Mouse (Mus musculus) adrenal gland, postnatal 4 days (tissue): ENCODE measurements around the gene Ltbp1. TPM values are rescaled to one million over a fixed set of nuclear protein-coding genes. Genes with fewer than 3 reads are reported as not detected.

Experiments used
- DNase-seq, 2 experiments: peaks; one replicate each; pipeline ENCODE4 v3.0.0; 2021 to 2022; ENCODE audit warnings: low spot score in 2 of 2, mixed read lengths in 2 of 2
- total RNA-seq, 2 experiments: library from RNA; stranded (reverse); gene quantifications; 2 replicates each; pipeline ENCODE4 v1.2.3; 2021

Ltbp1 gene
- total RNA-seq, 2 experiments from 2014 or later = 26.8 to 39.2 TPM

DNA sequence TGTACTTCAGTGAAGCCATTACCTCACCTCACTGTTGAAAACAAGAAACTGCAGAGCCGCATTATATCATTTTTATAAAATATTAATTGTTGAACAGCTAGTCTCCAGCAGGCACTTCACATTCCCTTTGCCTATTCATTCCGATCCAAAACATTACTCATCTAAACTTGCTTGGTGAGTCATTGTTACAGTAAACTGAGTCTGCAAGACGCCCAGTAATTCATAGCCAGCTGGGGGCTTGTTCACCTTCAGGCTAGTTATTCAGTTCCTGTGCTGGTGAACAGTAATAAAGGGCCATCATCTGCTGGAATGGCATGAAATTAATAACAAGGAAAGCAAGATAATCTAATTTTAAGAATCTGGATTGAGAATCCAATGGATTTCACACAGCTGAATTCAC lies 339.7 kb downstream of the Ltbp1 start:
- DNase-seq = no peak

DNA sequence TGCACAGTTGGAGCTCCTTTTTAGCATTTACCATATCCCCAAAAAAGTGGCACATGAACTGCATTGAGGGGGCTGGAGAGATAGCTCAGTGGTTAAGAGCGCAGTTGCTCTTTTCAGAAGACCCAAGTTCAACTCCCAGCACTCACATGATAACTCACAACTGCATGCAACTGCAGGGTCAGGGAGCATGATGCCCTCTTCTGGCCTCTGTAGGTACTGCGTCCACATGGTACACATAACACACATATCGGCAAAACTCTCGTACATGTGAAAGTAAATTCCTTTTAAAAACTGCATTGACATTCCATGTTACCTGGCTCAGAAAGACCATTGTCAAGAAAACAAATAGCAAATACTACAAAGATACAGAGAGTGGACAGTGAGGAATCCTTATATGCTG lies 342.0 kb downstream of the Ltbp1 start:
- DNase-seq = no peak

DNA sequence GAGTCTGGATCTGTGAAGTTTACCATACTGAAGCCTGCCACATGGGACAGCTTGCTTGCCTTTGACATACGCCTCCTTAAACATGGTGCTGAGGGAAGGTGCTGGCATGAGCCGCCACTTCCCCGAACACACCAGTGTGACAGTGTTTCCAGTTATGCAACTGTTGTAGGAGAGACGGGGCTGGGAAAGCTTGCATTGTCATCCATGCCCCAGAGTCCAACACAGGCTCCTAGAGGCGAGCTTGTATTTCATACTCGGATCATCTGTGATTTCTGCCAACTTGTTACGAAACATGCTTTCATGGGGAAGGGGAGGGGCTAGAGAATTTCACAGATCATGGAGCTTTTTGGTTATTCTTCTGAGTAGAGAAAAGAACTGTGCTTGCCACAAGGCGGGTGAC lies 343.7 kb downstream of the Ltbp1 start:
- DNase-seq = no peak

DNA sequence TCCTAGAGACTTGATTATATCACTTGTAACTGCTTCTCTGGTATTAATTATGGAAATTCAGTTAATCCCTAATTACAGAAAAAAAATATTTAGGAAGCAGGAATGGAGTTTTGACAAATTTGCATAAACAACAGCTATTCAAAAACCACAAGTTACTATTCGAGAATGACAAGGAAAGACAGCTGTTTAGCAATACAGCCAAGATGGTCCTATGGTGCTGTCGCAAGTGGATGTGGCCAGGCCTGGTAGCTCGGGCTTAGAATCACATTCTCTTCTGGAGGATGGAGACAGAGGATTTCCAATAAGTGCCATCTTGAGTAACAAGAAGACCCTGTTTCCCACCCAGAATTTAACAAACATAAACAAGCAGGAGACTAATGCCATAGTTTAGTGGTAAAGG lies 344.2 kb downstream of the Ltbp1 start:
- DNase-seq = no peak

DNA sequence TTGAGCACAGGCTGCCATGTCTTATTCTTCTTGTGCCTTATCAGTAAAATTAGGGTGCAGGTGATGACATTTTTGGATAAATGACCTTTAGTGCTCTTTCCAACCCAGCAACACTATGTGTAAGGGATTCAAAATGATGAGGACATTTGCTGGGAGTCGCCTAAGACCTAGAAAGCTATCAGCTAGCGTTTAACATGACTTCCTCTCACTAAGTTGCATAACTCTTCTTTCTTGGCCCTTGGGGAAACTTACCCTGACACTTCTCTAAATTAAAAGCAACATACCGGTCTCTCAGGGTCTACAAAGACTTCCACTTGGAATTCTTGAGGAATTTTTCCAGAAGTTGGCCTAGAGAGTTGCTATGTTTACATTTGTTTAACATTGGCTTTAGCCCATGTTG lies 348.0 kb downstream of the Ltbp1 start:
- no peak for DNase-seq

DNA sequence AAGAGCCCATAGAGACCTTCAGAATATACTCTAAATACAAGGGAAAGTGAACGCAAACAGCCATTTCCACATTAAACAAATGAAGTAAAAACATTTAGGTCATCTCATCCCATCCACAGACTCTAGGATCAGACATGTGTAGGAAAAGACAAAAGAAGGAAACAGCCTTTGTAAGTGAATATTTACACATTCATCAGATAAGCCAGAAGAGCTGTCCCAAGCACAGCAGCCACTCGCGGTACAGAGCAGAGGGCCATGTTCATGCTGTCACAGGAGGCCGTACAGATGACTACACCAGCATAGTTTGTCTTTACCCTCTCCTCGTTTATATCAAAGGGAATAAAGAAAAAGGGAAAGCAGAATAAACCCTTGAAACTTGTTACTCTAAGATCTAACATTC lies 350.1 kb downstream of the Ltbp1 start:
- no peak for DNase-seq

DNA sequence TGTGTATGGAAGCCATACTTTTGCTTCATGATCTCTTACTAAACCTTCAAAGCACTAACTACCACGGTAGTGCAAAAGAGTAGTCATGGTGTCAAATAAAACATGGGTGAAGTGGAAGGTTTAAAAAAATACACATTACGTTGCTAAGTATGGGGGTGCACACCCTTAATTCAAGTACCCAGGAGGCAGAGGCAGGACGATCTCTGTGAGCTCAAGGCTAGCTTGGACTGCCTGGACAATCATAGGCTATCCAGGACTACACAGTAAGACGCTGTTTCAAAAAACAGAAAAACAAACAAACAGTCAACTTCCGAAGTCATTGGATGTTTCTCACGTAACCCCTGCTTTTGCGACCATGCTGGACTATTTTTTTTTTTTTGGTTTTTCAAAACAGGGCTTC lies 354.7 kb downstream of the Ltbp1 start:
- DNase-seq = no peak

DNA sequence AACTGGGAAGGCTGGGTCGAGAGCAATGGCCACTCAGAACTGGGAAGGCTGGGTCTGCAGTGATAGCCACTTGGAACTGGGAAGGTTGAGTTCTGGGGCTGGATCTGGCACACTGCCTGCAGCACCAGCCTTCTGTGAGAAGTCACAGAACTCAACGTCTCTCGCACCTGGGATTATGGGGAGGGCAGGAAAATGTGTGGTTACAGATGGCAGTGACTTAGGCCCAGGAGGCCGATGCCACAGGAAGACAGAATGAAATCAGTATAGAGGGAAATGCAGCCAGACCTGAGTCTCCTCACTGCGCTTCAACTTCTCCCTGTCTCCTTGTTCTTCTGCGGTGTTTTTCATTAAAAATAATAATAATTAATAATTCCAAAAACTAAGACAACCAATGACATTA lies 361.0 kb downstream of the Ltbp1 start:
- DNase-seq = no peak

DNA sequence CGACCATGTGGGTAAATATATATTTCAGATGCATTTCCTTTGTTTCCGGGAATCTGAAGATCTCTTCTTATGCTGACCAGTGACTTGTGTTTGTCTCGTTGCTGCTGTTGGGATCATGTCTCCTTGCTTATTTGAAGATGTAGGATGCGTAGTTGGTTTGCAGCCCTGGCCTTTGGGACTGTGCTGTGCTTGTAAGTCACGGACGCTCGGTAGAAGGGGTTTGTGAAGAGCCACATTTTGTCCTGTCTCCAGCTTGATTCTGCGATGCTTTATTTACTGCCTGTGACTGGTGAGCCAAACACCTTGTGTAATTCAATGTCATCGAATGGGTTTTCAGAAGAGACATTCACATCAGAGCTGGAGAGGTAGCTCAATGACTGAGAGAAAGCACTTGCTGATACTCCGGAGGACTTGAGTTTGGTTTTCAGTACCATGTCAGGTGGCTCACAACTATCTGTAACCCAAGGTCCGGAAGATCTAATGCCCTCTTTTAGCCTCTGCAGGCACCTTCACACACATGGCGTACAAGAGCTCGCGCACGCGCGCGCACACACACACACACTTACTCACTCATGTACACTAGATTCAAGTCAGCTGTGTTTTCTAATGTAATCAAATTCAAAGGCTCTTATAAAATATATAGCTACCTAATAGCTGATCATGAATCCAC lies 362.3 kb downstream of the Ltbp1 start:
- no peak for DNase-seq

DNA sequence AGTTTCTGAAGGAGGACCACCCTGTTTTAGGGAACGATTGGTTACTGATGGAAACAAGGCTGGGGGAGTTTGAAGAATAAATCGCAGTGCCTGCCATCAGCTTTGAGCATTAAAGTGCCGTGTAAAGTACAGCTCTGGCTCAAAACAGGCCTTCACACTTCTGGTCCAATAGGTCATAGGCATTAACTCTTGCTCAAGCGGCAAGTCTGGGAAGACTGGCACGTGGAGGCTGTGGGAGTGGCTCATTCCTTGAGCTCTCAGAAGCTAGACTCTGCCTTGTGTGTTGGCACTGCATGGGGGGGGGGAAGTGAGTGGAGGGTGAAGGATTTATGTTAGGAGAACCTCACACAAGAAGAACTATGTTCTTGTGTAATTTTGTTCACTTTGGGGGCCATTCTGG lies 363.2 kb downstream of the Ltbp1 start:
- no peak for DNase-seq

DNA sequence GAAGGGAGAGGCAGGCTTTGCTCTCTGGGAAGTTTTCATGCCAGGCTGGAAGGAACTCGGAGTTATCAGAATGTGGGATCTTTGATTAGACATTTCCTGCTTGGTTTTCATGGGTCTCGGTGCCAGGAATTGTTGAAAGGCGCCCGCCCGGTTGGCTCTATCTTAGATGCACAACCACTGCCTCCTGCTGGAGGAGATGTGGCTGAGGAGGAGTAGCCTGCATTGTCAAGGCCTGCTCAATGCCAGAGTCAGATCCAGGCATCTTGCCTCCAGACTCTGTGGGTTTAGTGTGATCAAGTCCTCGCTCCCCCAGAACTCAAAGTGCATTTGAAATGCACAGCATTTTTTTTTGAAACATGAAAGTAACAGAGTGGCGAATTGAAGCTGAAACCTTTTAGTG lies 364.0 kb downstream of the Ltbp1 start:
- no peak for DNase-seq

DNA sequence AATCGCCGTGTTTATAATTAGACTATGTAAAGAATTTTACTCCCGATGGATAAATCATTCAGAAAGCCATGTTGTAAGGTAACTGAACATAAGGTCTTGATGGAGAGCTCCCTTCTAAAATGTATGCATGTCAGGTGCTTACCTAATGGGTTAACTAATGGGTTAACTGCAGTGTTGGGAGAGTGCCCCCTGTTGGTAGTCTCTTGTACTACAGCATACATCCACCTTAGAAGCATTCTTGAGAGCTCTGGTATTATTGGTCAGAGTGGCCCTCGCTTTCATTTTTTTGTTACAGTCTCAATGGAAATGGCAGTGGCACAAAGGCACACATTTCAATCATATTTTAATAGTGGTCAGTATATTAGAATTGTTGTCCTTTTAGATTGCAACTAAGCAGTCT lies 364.8 kb downstream of the Ltbp1 start:
- no peak for DNase-seq

DNA sequence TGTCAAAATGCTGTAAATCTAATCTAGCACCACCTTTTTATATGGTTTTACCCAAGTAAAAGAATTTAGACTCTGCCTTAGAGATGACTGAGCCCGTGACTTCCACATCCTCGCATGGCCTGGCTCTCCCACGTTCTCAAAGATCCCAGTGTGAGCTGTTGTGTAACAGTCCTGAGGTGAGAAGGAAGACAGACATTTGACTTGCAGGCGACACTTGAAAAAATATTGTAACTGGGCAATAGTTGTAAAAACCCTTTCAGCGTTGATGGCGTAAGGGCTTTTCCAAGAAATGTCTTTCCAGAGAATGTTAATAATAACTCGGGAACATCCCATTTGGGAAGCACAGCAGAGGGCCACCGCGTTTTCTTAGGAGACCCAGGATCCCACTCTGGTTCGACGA lies 366.3 kb downstream of the Ltbp1 start:
- DNase-seq = no peak

DNA sequence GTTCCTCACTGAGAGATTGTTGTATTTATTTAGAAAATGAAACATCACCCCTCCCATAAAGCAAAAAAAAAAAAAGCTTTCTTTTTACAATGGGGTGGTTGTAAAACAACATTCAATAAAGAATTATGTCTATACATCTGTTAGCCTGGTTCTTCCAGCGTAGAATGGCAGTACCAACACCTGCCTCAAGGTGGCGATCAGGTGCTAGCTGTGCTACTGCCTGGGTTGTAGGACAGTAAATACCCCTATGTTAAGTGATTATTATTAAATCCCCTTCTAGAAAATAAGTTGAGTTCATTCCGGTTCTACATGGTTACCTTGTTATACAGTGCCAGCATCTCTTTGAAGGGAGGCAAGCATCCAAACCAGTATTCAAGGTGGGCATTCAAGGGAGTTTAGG lies 367.0 kb downstream of the Ltbp1 start:
- DNase-seq = no peak

DNA sequence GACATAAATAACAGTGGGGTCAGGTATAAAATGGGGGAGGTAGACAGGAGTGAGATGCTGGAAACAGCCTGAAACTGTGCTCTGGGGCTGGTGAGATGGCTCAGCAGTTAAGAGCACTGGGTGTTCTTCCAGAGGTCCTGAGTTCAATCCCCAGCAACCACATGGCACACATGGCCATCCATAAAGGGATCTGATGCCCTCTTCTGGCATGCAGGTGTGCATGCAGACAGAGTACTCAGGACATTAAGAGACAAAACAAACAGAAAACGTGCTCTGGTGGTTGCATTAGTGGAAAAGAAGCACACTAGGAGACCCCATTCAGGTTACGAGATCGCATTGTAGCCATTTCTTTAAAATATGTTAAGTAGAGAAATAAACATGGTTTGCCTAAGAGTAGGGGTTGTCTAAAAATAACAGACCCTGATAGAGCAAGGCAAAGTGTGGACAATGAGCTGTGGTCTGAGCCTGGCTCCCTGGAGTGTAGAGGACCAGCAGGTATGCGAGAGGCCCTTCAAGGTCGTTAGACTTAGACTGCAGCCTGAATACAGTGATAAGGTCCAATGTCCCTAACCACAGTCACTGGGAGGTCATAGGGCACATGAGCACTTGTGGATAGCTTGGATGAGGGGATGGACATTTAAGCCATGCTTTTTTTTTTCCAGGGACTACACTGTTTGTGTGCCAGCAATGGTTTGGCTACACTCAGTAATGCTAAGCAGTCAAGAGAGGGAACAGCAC lies 369.1 kb downstream of the Ltbp1 start:
- DNase-seq = no peak

DNA sequence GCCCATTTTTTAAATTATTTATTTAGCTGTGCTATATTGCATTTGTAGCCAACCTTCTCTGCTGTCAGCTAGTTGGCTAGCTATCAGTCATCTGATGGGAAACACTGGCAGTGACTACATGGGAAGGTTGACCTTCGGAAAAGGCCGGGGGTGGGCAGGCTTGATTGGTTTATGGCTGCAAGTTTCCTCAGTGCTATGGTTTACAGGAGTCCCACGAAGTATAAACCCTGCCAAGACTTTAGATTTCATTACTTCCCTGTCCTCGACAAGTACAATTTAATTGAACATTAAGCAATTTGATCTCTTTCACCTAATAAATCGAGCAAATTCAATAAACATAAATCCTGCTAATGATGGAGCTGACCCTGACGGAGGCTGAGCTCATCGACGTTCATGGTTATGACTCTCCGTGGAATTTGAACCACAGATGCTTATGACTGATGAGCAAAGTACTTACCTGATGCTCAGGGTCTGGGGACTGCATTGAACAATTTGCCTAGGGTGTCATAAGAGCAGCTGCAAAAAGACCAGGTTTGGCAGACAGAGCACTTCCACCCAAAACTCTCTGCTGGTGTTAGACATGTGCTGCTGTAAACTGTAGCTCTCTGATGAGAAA lies 373.0 kb downstream of the Ltbp1 start:
- no peak for DNase-seq

DNA sequence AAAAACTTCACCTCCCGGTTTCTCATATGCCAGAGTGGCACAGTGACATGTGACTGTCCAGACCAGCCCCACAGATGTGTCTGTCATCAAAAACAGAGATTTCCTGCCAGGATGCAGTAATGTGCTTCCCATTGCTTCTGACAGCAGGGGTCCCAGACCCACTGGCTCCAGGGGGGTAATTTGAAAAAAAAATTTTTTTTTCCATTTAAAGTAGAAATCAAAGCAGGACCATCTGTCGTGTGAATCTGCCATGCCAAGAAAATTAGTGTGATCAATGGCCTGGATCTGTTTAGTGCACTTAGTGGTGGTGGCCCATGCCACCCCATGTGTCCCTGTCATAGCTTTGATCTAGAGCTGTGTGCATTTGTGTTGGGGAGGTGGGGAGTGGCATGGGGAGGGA lies 374.8 kb downstream of the Ltbp1 start:
- DNase-seq = no peak

DNA sequence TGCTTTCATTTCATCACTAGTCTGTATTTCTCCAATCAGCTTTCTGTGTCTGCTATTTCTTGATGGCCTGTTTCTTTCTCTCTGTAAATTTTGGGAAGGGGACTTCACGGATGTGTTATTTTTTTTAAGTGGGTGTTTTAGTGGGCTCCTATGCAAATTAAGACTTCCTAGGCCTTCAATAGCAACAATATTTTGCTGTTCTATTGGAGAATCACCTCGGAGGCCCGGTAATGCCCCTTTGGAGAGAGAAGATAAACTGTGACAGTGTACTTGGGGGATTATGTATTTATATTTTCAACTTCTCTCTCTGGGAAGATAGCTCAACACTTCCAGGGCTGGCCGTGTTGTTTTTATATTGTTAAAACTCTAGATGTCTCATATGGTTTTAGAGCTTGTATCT lies 383.0 kb downstream of the Ltbp1 start:
- no peak for DNase-seq

DNA sequence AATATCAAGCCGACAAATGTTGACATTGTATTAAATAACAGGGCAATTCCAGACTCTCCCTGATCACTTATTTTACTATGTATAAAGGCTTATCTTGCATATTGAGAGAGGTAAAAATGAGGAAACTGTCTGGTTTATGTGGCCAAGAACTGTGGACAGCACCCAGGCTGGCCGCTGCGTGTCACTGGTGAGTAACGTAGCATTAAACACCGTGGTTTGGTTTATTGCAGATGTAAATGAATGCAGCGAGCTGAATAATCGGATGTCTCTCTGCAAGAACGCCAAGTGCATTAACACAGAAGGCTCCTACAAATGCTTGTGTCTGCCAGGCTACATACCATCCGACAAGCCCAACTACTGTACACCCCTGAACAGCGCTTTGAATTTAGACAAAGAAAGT lies 384.8 kb downstream of the Ltbp1 start:
- no peak for DNase-seq

DNA sequence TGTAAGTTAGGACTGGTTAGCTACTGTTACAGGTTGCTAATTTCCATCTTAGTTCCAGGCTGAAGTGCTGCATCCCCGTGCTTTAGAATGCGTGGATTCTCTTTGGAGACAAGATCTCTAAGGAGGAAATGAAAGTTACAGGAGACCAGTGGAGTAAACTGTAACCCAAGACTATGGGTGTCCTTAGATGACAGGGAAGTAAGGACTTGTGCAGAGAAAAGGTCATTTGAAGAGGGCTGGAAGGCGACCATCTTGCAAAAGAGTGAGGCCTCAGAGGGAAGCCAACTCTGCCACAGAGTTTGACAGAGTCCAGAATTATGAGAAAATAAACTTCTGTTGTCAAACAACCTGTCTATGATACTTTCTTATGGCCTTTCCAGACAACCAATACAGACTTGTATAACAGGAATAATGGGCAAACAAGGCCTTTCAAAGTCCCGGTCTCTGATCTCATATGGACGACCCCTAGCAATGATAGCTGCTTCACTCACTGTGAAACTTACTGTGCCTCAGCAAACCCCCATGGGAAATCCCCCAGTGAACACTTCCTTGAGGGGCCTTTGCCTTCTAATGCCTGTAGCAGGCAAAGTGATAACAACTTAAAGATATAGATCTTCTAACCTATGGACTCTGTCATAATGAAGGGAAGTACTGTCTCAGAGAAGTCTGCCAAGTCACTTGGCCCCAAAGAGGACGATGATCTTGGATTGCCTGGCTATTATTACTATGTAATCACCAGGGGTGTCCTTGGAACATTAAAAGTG lies 386.2 kb downstream of the Ltbp1 start:
- no peak for DNase-seq

DNA sequence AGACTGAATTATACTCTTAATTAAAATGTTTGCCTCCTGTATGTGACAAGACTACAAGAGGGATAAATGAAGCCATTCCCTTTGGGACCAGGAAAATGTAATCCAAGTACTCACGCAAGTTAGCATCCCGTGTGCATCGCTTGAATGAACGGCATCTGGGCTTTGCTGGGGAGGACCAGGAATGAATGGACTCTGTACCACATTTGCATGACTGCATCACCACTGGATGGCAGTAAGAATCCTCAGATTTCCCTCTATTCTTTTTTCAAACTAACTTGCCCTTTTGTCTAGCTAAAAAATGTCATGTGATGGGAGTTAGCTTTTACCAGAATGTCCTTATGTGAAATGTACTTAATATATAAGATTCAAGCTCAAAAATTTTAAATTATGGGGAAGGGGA lies 401.0 kb downstream of the Ltbp1 start:
- no peak for DNase-seq

DNA sequence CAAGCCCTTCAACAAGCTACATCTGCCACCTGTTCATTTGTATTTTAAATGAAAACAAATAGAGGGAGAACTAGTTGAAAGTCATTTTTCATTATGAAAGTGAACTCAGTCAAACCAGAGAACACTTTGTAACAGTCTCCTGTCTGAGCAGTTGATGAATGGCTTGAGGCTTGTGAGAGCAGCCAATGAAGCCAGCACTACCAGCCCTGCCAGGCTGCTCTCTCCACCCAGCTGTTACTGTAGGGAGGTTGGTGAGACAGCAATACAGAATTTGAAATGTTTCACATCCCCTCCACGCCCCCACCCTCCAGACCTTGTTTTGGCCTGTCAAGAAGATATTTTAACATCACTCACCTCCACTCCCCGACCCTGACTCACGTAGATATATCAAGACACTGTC lies 411.5 kb downstream of the Ltbp1 start:
- no peak for DNase-seq
